In the genomic region with DNA sequence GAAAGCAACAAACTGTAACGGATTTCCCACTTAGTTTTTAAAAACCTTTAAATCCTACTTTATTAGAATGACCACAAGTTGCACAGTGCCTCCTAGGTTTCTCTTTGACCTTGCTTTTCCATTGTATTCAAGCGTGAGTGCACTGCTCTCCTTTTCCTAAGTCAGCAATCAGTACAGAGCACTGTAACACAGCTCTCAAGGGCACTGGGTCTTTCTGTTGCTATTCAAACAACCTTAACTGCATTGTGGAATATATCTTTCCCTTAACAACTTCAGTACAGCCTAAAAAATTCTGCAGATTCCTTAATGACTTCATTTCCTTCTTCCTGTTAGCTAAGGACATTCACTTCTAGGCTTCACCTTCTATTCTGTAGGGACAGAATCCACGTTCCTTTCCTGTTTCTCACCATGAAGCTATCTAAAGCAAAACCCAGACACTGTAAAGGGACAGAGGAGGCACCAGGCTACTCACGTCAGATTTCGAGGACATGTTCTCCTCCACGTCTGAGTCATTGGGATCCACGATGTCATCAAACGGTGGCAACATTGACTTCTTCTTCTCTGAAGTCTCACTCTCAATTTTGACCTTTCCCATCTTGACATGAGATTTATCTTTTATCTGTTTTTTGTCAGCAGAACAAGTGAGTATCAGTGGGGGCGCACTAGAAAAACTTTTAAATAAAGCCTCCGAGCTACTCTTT, we compare ENCODE assay signal across 28 mouse cellular contexts.
DNase-seq lines count a peak whose midpoint lies in the region; ATAC-seq lines count a peak whose summit lies in the region.
"Had no signal": no experiment of that assay in that cellular context is flagged by ENCODE, and none has a peak within 500 bp of the region (broad histone marks: within the 10 kb centered on the region; RNA-seq: fewer than 3 reads in every experiment).

No protein-coding gene starts in this region.

- H3K36me3 ChIP-seq in heart, embryonic 14.5 days (ENCODE audit: control insufficient read depth, insufficient read depth, low read length), result no peaks in the 10 kb centered on the region
- peaks cover 13% of the 10 kb centered on the region for H3K36me3 ChIP-seq in intestine, embryonic 14.5 days (ENCODE audit: control insufficient read depth, insufficient read depth, low read length)
- no peaks in the 10 kb centered on the region for H3K36me3 ChIP-seq in intestine, embryonic 15.5 days
- H3K36me3 ChIP-seq: limb, embryonic 15.5 days had no signal

- 0 out of 2 replicates have a peak, but pooled peaks have one; percentile 43 for ATAC-seq in heart, embryonic 14.5 days (ENCODE audit: insufficient number of reproducible peaks, insufficient read depth, low FRiP score, low read depth)
- ATAC-seq in intestine, embryonic 14.5 days (replicated peaks; ENCODE audit: low FRiP score, low TSS enrichment, low read depth), result no peak
- ATAC-seq in intestine, embryonic 15.5 days, result no peak
- ATAC-seq: CD4-positive, CD25-positive, alpha-beta regulatory T cell, adult 4 months; forebrain, embryonic 14.5 days; midbrain, embryonic 16.5 days had no signal

- no peak overlapping the region for H3K9ac ChIP-seq in heart, embryonic 14.5 days (ENCODE audit: low read length)
- H3K9ac ChIP-seq in intestine, embryonic 14.5 days (ENCODE audit: low read length), result no peak overlapping the region
- H3K9ac ChIP-seq in intestine, embryonic 15.5 days, result no peak overlapping the region
- H3K9ac ChIP-seq: embryonic facial prominence, embryonic 15.5 days; hindbrain, embryonic 12.5 days; limb, embryonic 15.5 days; liver, embryonic 14.5 days; lung, embryonic 14.5 days; stomach, embryonic 15.5 days had no signal

- peak overlapping the region; percentile 30 for H3K4me2 ChIP-seq in heart, embryonic 14.5 days (ENCODE audit: low read length)
- H3K4me2 ChIP-seq in intestine, embryonic 14.5 days (ENCODE audit: low read length), result no peak overlapping the region
- no peak overlapping the region for H3K4me2 ChIP-seq in intestine, embryonic 15.5 days (replicated peaks)
- H3K4me2 ChIP-seq: embryonic facial prominence, embryonic 15.5 days; hindbrain, embryonic 12.5 days; limb, embryonic 15.5 days; lung, embryonic 14.5 days; midbrain, embryonic 11.5 days; stomach, embryonic 15.5 days had no signal

- H3K27ac ChIP-seq in heart, embryonic 14.5 days (replicated peaks in 1 of 2; ENCODE audit: control insufficient read depth in 1 of 2, insufficient read depth in 1 of 2, low read depth in 2 of 2, low read length in 2 of 2), result peak overlapping the region; percentile 41 to 64
- H3K27ac ChIP-seq in intestine, embryonic 14.5 days (ENCODE audit: low read depth), result no peak overlapping the region
- no peak overlapping the region for H3K27ac ChIP-seq in intestine, embryonic 15.5 days
- H3K27ac ChIP-seq: embryonic facial prominence, embryonic 10.5 days; embryonic facial prominence, embryonic 15.5 days; hindbrain, embryonic 12.5 days; limb, embryonic 10.5 days; limb, embryonic 15.5 days; liver, embryonic 14.5 days; stomach, embryonic 15.5 days had no signal

- no peaks in the 10 kb centered on the region for H3K9me3 ChIP-seq in heart, embryonic 14.5 days (ENCODE audit: control insufficient read depth, low read length)
- no peaks in the 10 kb centered on the region for H3K9me3 ChIP-seq in intestine, embryonic 14.5 days (ENCODE audit: control insufficient read depth, low read length)
- no peaks in the 10 kb centered on the region for H3K9me3 ChIP-seq in intestine, embryonic 15.5 days
- H3K9me3 ChIP-seq: embryonic facial prominence, embryonic 10.5 days; embryonic facial prominence, embryonic 15.5 days; hindbrain, embryonic 12.5 days; limb, embryonic 10.5 days; limb, embryonic 15.5 days; stomach, embryonic 15.5 days had no signal

- peaks cover 5 to 28% of the 10 kb centered on the region in 2 experiments for H3K4me1 ChIP-seq in heart, embryonic 14.5 days (ENCODE audit: control insufficient read depth in 2 of 2, insufficient read depth in 2 of 2, low read length in 2 of 2)
- peaks cover 14% of the 10 kb centered on the region; the same call in 1 of the 2 replicates for H3K4me1 ChIP-seq in intestine, embryonic 14.5 days (replicated peaks; ENCODE audit: control insufficient read depth, insufficient read depth, low read length)
- H3K4me1 ChIP-seq in intestine, embryonic 15.5 days (replicated peaks), result no peaks in the 10 kb centered on the region
- H3K4me1 ChIP-seq: embryonic facial prominence, embryonic 15.5 days; limb, embryonic 15.5 days; stomach, embryonic 15.5 days had no signal

- 42% methylated on average over 10 of the region's 10 CpGs for WGBS in heart, embryonic 14.5 days
- WGBS in intestine, embryonic 14.5 days, result 79% methylated on average over 10 of the region's 10 CpGs
- WGBS in intestine, embryonic 15.5 days, result 78% methylated on average over 10 of the region's 10 CpGs

- DNase-seq in adrenal gland, postnatal 36 days, result peak; percentile 16 to 34
- no peak for DNase-seq in adrenal gland, adult 8-10 months
- DNase-seq in heart, adult 8-10 months (ENCODE audit: low spot score), result no peak
- peak; percentile 38 for DNase-seq in intestine, embryonic 14.5 days (ENCODE audit: low spot score)
- DNase-seq in thymus, postnatal 0 days (ENCODE audit: low spot score), result no peak
- DNase-seq: cerebellum, adult 8-10 months; cerebellum, postnatal 25 days; gastrocnemius, postnatal 14 days; kidney, adult 11 months; kidney, postnatal 14 days; layer of hippocampus, adult 9-11 months; lung, embryonic 14.5 days; lung, postnatal 36 days; right cerebral cortex, postnatal 25 days; thymus, postnatal 14 days had no signal

- no peaks in the 10 kb centered on the region for H3K27me3 ChIP-seq in heart, embryonic 14.5 days (ENCODE audit: control insufficient read depth, insufficient read depth, low read length)
- H3K27me3 ChIP-seq in intestine, embryonic 14.5 days (replicated peaks; ENCODE audit: control insufficient read depth, insufficient read depth, low read length), result no peaks in the 10 kb centered on the region
- no peaks in the 10 kb centered on the region for H3K27me3 ChIP-seq in intestine, embryonic 15.5 days (replicated peaks)
- H3K27me3 ChIP-seq: embryonic facial prominence, embryonic 15.5 days; hindbrain, embryonic 12.5 days; limb, embryonic 15.5 days; stomach, embryonic 15.5 days had no signal

- H3K4me3 ChIP-seq in heart, embryonic 14.5 days (ENCODE audit: control insufficient read depth in 1 of 2, insufficient read depth in 1 of 2, low read depth in 1 of 2, low read length in 2 of 2), result no peak overlapping the region
- H3K4me3 ChIP-seq in intestine, embryonic 14.5 days (ENCODE audit: low read depth, low read length), result no peak overlapping the region
- no peak overlapping the region for H3K4me3 ChIP-seq in intestine, embryonic 15.5 days (replicated peaks)
- H3K4me3 ChIP-seq: embryonic facial prominence, embryonic 10.5 days; embryonic facial prominence, embryonic 15.5 days; hindbrain, embryonic 12.5 days; limb, embryonic 10.5 days; limb, embryonic 15.5 days; stomach, embryonic 15.5 days had no signal

Comparison
In these comparisons a context has a peak if more than half of its experiments do, and no peak if none do; other contexts are left out.
1. DNase-seq: peak in adrenal gland, postnatal 36 days (2 of 2) and intestine, embryonic 14.5 days (single experiment); none in adrenal gland, adult 8-10 months (single experiment), heart, adult 8-10 months (single experiment) and thymus, postnatal 0 days (single experiment).
2. H3K27ac ChIP-seq: peak in heart, embryonic 14.5 days (2 of 2); none in intestine, embryonic 14.5 days (single experiment) and intestine, embryonic 15.5 days (single experiment).